Mouse (Mus musculus) E14TG2a.4 (cell line): ENCODE results near the gene Aplp2.

ENCODE experiments used
- CTCF ChIP-seq: conservative IDR thresholded peaks from 2 replicates; pipeline ENCODE4 v1.5.1; 2014; ENCODE audit warnings: low read length
- POU5F1 ChIP-seq: IDR thresholded peaks from 2 replicates; pipeline ENCODE4 v1.6.1; 2014; ENCODE audit warnings: low read length, borderline replicate concordance

GRCm38 (mm10) chr9:31253866-31254696 is 42.5 kb upstream of the Aplp2 start:
- TF ChIP-seq CTCF (no peak), POU5F1 (no peak)
